Mouse (Mus musculus): ENCODE results near the gene Intu. TPM values are rescaled to one million over a fixed set of nuclear protein-coding genes. Genes with fewer than 3 reads are reported as not detected.

Intu gene
- polyA plus RNA-seq (2012; rRNA removed; ENCODE audit: low replicate concordance) = 1.0 and 2.2 TPM in 2 replicates

GRCm38 (mm10) chr3:40531286-40532141, at the start of gene Intu:
Intu (plus strand) TSS chr3:40531286.

GRCm38 (mm10) chr3:40708655-40709054, 177.6 kb downstream of the Intu start, which contains the start of gene Slc25a31:
Slc25a31 (plus strand) TSS chr3:40708855.

GRCm38 (mm10) chr3:40744024-40744835, 213.1 kb downstream of the Intu start, which contains the start of gene Hspa4l:
Hspa4l (plus strand) TSS chr3:40744495.

Other genes with a start within 250 kb of the Intu start
- gene Slc25a31, start 177.6 kb downstream of the Intu start, polyA plus RNA-seq (2012; rRNA removed; ENCODE audit: low replicate concordance) = 0.04 and 0.12 TPM in 2 replicates
- gene Hspa4l, start 213.2 kb downstream of the Intu start, polyA plus RNA-seq (2012; rRNA removed; ENCODE audit: low replicate concordance) = 3.4 and 9.1 TPM in 2 replicates